Mouse (Mus musculus): ENCODE data around the gene Nt5c2.
A peak's percentile ranks its signal among the peaks of the same experiment; 100 is the strongest.
"Not testable (repeated sequence)": the region's sequence is repeated elsewhere in the genome, so short reads cannot be mapped to it uniquely, and the experiment has no call there.

Nt5c2 gene

GRCm38 (mm10) chr19:47017831-47018230, 2.9 kb upstream of the Nt5c2 start:
- no peak for DNase-seq (ENCODE audit: low read depth, low spot score)

- DNase-seq (ENCODE audit: low read depth, low spot score): peak; percentile 77
Observed at GRCm38 (mm10) chr19:47016487-47016886, 1.5 kb upstream of the Nt5c2 start.

GRCm38 (mm10) chr19:47015965-47016364, 1.0 kb upstream of the Nt5c2 start:
- no peak for DNase-seq (ENCODE audit: low read depth, low spot score)

- no peak for DNase-seq (ENCODE audit: low read depth, low spot score)
Observed at GRCm38 (mm10) chr19:47015396-47015795, 443 bp upstream of the Nt5c2 start.

DNA sequence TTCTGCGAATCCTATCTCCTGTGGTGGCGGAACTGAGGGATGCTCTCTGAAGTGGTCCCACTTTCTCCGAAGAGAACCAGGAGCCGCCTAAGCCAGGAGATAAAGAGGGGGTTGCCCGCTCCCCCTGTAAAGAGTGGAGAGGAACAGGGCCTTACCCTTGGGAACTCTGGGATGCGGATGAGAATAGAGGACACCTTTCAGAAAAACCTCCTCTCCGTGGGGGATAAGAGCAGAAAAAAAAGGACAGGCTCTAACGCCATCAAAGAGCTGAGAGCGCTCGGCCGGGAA, 850 bp downstream of the Nt5c2 start:
- DNase-seq (ENCODE audit: low read depth, low spot score): no peak

DNA sequence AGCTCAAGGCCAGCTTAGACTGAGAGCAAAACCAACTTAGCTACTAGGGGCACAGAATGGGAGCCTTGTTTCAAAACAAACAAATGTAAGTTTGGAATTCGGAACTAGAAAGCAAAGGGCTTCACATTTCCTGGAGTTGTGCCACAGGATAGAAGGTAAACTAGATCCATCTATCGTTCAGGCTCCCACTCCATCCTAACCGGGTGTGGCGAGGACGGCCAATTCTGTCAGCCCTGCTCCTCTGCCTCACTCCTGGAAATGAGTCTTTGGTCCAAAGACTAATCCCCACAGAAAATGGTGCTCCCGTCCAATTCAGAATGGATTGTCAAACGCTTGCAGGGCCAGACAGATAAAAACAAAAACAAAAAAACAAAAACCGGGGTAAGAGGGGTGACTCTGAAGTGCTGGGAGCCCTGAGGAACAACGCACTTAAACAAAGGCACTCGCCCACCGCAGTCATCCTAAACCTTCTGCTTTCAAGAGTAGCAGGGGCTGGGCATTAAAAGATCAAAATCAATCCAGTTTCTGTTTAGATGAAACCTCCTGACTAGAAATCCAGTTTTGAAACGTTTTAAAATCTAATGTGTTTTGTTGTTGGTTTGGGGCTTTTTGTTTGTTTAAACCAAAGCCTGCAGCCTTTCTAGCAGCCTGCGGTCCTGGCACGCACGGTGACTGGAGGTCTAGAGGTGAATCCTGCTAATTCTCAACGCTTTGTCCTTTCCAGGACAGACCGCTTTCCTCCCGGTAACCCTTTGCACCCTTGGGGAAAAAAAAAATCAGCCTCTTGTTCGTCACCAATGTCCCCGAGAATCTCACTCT, 1.4 kb downstream of the Nt5c2 start:
- no peak for DNase-seq (ENCODE audit: low read depth, low spot score)

DNA sequence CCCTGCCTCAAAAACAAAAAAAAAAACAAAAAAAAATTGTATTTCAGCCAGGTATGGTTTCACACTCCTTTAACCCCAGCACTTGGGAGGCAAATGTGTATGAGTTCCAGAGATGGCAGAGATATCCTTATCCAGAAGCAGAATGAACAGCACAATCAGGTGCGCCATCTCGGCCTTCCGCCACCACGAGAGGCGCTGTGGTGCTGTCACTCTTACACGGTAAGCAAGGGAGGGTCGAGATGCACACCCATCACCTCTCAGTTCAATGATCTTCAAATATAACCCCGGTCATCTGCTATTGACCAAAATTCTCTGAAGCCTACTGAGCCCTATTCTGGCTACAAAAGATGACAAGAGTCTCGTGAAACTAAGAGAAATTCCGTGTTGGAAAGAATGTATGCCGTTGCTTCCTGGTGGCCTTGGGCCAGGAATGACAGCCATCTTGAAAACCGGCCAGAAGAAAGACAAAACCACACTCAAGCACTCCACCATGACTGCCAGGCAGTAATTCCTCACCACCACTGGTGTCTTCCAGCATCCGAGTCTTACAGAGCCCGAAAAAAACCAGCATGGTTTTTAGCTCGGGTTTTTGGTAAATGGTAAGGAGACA, 2.3 kb downstream of the Nt5c2 start:
- DNase-seq (ENCODE audit: low read depth, low spot score): peak; percentile 12

- no peak for DNase-seq (ENCODE audit: low read depth, low spot score)
Observed at GRCm38 (mm10) chr19:47009943-47010342, 5.0 kb downstream of the Nt5c2 start.

GRCm38 (mm10) chr19:47009420-47009819, 5.5 kb downstream of the Nt5c2 start:
- no peak for DNase-seq (ENCODE audit: low read depth, low spot score)

GRCm38 (mm10) chr19:47006321-47006720, 8.6 kb downstream of the Nt5c2 start:
- peak; percentile 74 for DNase-seq (ENCODE audit: low read depth, low spot score)

DNA sequence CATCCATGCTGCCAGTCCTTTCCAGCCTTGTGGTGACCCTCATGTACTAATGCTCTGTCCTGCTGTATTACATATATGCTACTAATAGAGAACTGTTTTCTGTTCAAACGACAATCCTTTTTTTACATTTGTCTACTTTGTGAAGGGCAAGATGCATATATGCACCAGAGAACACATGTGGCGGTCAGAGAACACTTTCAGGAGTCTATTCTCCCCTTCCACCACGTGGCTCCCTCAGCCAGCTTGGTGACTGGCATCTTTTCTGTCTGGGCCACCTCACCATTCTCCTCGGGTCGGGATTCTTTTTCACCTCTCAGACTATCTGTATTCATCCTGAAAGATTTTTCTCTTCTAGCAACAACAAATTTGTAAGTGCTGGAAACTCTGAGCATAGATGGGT, 9.1 kb downstream of the Nt5c2 start:
- no peak for DNase-seq (ENCODE audit: low read depth, low spot score)

GRCm38 (mm10) chr19:47003742-47004511, 11.0 kb downstream of the Nt5c2 start:
- no peak for DNase-seq (ENCODE audit: low read depth, low spot score)

GRCm38 (mm10) chr19:47000357-47000756, 14.6 kb downstream of the Nt5c2 start:
- not testable (repeated sequence) for DNase-seq (ENCODE audit: low read depth, low spot score)

GRCm38 (mm10) chr19:46999753-47000152, 15.2 kb downstream of the Nt5c2 start:
- DNase-seq (ENCODE audit: low read depth, low spot score): no peak

GRCm38 (mm10) chr19:46998953-46999352, 16.0 kb downstream of the Nt5c2 start:
- DNase-seq (ENCODE audit: low read depth, low spot score): no peak

GRCm38 (mm10) chr19:46998168-46998870, 16.6 kb downstream of the Nt5c2 start:
- no peak for DNase-seq (ENCODE audit: low read depth, low spot score)

- DNase-seq (ENCODE audit: low read depth, low spot score): no peak
Observed at GRCm38 (mm10) chr19:46996095-46996494, 18.9 kb downstream of the Nt5c2 start.

- DNase-seq (ENCODE audit: low read depth, low spot score): not testable (repeated sequence)
Observed at GRCm38 (mm10) chr19:46992329-46992728, 22.6 kb downstream of the Nt5c2 start.

DNA sequence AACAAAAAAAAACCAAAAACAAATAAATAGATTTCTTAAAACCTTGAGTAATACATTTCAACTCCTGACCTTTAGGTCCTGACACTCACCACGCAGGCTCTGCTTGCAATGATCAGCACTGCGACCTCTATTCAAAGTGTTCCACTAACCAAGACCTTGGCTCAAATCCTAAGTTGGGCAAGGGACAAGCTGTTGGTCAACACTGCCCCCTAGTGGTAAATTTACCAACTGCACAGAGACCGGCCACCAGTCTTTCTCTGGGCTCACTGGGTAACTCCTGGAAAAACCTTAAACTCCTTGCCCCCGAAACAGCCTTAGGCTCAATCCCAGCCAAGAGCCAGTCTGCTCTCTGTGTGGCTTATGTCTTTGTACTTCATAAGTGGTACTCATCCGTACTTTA, 23.8 kb downstream of the Nt5c2 start:
- peak; percentile 96 for DNase-seq (ENCODE audit: low read depth, low spot score)

- not testable (repeated sequence) for DNase-seq (ENCODE audit: low read depth, low spot score)
Observed at GRCm38 (mm10) chr19:46990625-46991024, 24.3 kb downstream of the Nt5c2 start.

- no peak for DNase-seq (ENCODE audit: low read depth, low spot score)
Observed at GRCm38 (mm10) chr19:46990153-46990518, 24.8 kb downstream of the Nt5c2 start.

All from 3T3-L1 (cell line).